Mouse (Mus musculus): ENCODE data around the gene Zfp143. TPM values are rescaled to one million over a fixed set of nuclear protein-coding genes. Genes with fewer than 3 reads are reported as not detected.
"Not testable (repeated sequence)": the region's sequence is repeated elsewhere in the genome, so short reads cannot be mapped to it uniquely, and the experiment has no call there.

The Zfp143 gene
- polyA plus RNA-seq, 1 experiment from 2014 or later: 23.9 TPM

DNA sequence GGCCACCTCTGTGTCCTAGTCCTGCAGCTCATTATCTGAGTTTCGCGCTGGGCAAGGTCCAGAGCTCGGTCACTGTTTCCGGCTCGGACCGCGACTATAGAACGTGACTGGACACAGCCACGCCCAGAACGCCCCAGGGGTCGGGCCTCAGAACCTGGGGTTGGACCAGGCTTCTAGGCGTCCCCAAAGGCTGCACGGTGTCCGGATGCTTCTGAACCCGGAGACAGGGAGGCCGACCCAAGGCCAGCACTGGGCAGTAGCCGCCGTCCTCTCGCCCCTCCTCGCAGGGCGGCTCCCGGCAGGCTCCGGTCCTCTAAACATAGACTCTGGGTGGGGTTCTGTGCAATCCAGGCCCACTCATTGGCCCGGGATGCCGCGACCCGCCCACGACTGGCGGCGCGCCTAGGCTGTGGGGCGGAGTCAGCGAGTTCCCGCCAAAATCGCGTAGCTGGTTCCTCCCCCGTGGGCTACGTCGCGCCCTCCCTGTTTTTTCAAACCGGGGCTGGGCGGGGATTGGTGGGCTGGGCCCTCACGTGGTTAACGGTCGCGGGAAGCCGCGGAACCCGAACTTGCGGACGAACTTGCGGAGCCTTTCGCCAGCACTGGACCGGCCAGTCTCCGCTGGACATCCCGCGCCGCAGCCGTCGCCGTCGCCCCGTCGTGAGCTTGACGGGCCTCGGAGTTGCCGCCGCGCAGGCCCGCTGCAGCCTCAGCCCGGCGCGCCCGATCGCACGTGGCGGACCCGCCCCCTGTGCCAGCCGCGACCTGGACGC lies 60.7 kb downstream of the Zfp143 start, which contains the start of gene Wee1:
Gene Wee1, plus strand, starts transcription at position 531 of the 773 bp plus-strand sequence.
- H3K4me2 ChIP-seq: peak within 1 kb of the TSS; percentile 86
- H3K4me1 ChIP-seq (ENCODE audit: insufficient read depth): peaks cover 5% of the 10 kb centered on the region; the same call in 1 of the 2 replicates
- peak; percentile 99 for ATAC-seq (ENCODE audit: insufficient read depth)
- TF ChIP-seq CTCF (IDR thresholded peaks at IDR 0.05; ENCODE audit: low read depth): no peak
- H3K36me3 ChIP-seq (ENCODE audit: insufficient read depth): peaks cover 11% of the 10 kb centered on the region
- peak within 1 kb of the TSS; percentile 97 for H3K27ac ChIP-seq (ENCODE audit: low read depth)
- H3K9me3 ChIP-seq (ENCODE audit: low read depth, low read length): no peaks in the 10 kb centered on the region
- peak within 1 kb of the TSS; percentile 92 for H3K9ac ChIP-seq
- DNase-seq: peak; percentile 100
- H3K4me3 ChIP-seq (ENCODE audit: low read depth, low read length): peak within 1 kb of the TSS; percentile 99
- H3K27me3 ChIP-seq (ENCODE audit: insufficient read depth, low read length): no peaks in the 10 kb centered on the region
- WGBS: under 1% methylated on average over 81 of the region's 81 CpGs

DNA sequence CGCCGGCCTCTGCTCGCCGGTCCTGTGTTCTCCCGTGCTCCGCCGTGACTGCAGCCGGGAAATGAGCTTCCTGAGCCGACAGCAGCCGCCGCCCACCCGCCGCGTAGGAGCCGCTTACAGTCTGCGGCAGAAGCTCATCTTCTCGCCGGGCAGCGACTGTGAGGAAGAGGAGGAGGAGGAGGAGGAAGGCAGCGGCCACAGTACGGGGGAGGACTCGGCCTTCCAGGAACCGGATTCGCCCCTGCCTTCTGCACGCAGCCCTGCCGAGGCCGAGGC lies 61.2 kb downstream of the Zfp143 start:
- Histone ChIP-seq H3K4me1 (ENCODE audit: insufficient read depth) (peaks cover 5% of the 10 kb centered on the region; the same call in 1 of the 2 replicates), H3K9me3 (ENCODE audit: low read depth, low read length) (no peaks in the 10 kb centered on the region), H3K4me3 (ENCODE audit: low read depth, low read length) (peak overlapping the region; percentile 99), H3K36me3 (ENCODE audit: insufficient read depth) (peaks cover 17% of the 10 kb centered on the region), H3K27ac (ENCODE audit: low read depth) (peak overlapping the region; percentile 97), H3K9ac (peak overlapping the region; percentile 92), H3K4me2 (peak overlapping the region; percentile 86), H3K27me3 (ENCODE audit: insufficient read depth, low read length) (no peaks in the 10 kb centered on the region)
- ATAC-seq (ENCODE audit: insufficient read depth): no peak
- no peak for DNase-seq
- under 1% methylated on average over 27 of the region's 27 CpGs for WGBS
- TF ChIP-seq CTCF (IDR thresholded peaks at IDR 0.05; ENCODE audit: low read depth): no peak

- Histone ChIP-seq H3K9me3 (ENCODE audit: low read depth, low read length) (no peaks in the 10 kb centered on the region), H3K36me3 (ENCODE audit: insufficient read depth) (peaks cover 22% of the 10 kb centered on the region), H3K4me3 (ENCODE audit: low read depth, low read length) (peak overlapping the region; percentile 99), H3K4me2 (peak overlapping the region; percentile 86), H3K27ac (ENCODE audit: low read depth) (peak overlapping the region; percentile 97), H3K9ac (peak overlapping the region; percentile 92), H3K4me1 (ENCODE audit: insufficient read depth) (peaks cover 5% of the 10 kb centered on the region; the same call in 1 of the 2 replicates), H3K27me3 (ENCODE audit: insufficient read depth, low read length) (no peaks in the 10 kb centered on the region)
- DNase-seq (peak; percentile 81), ATAC-seq (ENCODE audit: insufficient read depth) (peak; percentile 1; the same call in 1 of the 2 replicates)
- WGBS: under 1% methylated on average over 73 of the region's 74 CpGs
- TF ChIP-seq CTCF (IDR thresholded peaks at IDR 0.05; ENCODE audit: low read depth): no peak
Measured at GRCm38 (mm10) chr7:110122565-110123422, 61.8 kb downstream of the Zfp143 start.

GRCm38 (mm10) chr7:110123844-110124555 lies 63.0 kb downstream of the Zfp143 start:
- Histone ChIP-seq H3K4me2 (peak overlapping the region; percentile 86), H3K9ac (peak overlapping the region; percentile 92), H3K36me3 (ENCODE audit: insufficient read depth) (peaks cover 34% of the 10 kb centered on the region), H3K9me3 (ENCODE audit: low read depth, low read length) (no peaks in the 10 kb centered on the region), H3K27ac (ENCODE audit: low read depth) (0 out of 2 replicates have a peak overlapping the region, but pooled peaks have one; percentile 97), H3K27me3 (ENCODE audit: insufficient read depth, low read length) (no peaks in the 10 kb centered on the region), H3K4me1 (ENCODE audit: insufficient read depth) (peaks cover 5% of the 10 kb centered on the region; the same call in 1 of the 2 replicates), H3K4me3 (ENCODE audit: low read depth, low read length) (peak overlapping the region; percentile 99)
- DNase-seq (peak; percentile 39), ATAC-seq (ENCODE audit: insufficient read depth) (no peak)
- no peak for TF ChIP-seq CTCF (IDR thresholded peaks at IDR 0.05; ENCODE audit: low read depth)
- WGBS: 32% methylated on average over 12 of the region's 12 CpGs

GRCm38 (mm10) chr7:110128566-110128965 lies 67.5 kb downstream of the Zfp143 start:
- Histone ChIP-seq H3K9ac (no peak overlapping the region), H3K27ac (ENCODE audit: low read depth) (no peak overlapping the region), H3K9me3 (ENCODE audit: low read depth, low read length) (no peaks in the 10 kb centered on the region), H3K4me1 (ENCODE audit: insufficient read depth) (peaks cover 5% of the 10 kb centered on the region; the same call in 1 of the 2 replicates), H3K36me3 (ENCODE audit: insufficient read depth) (peaks cover 78% of the 10 kb centered on the region), H3K4me2 (no peak overlapping the region), H3K27me3 (ENCODE audit: insufficient read depth, low read length) (no peaks in the 10 kb centered on the region), H3K4me3 (ENCODE audit: low read depth, low read length) (no peak overlapping the region)
- DNase-seq (no peak), ATAC-seq (ENCODE audit: insufficient read depth) (no peak)
- 80% methylated on average over 2 of the region's 2 CpGs for WGBS
- no peak for TF ChIP-seq CTCF (IDR thresholded peaks at IDR 0.05; ENCODE audit: low read depth)

- H3K4me2 ChIP-seq; H3K9ac ChIP-seq; H3K4me1 ChIP-seq (ENCODE audit: insufficient read depth); H3K27me3 ChIP-seq (ENCODE audit: insufficient read depth, low read length); H3K9me3 ChIP-seq (ENCODE audit: low read depth, low read length); ATAC-seq (ENCODE audit: insufficient read depth); DNase-seq; H3K4me3 ChIP-seq (ENCODE audit: low read depth, low read length); H3K27ac ChIP-seq (ENCODE audit: low read depth): not testable (repeated sequence)
- 82% methylated on average over 2 of the region's 2 CpGs for WGBS
- H3K36me3 ChIP-seq (ENCODE audit: insufficient read depth): peaks cover 97% of the 10 kb centered on the region
Measured at GRCm38 (mm10) chr7:110132272-110132671, 71.3 kb downstream of the Zfp143 start.
